Mouse (Mus musculus): ENCODE data around the gene Gpr68.

DNA sequence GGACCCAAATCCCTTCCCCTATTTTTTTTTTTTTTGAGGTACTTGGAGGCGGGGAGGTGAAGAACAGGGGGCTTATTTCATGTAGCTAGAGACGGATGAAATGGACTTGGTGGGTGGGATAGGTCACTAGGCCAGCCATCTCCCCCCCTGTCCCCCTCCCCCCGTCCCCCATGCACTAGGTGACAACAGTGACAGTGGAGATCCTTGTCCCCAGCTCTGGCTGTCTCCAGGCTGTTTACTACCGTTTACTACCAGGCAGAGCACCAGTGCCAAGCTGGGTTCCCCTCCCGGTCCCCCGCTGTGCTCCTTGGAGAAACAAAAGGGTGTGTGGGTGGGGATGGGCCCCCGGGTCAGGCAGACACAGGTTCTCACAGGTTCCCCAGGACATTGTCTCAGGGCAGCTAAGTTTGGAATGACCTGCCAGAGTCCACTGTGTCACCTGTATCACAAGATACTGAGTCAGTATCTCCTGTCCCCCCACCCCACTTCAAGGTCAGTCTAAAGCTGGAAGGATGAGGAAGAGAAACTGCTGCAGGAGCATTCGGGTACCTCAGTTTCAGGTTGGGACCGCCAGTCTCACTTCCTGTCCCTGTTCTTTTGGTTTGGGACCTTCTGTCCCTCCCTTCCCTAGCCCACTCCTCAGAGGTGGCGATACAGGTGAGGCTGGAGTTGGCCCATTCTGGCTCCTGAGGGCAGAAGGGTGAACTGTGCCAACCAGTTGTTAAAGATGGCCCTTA, 468 bp upstream of the Gpr68 start:
- no peak for TF ChIP-seq RCOR1 (IDR thresholded peaks at IDR 0.05; ENCODE audit: low read depth, low read length)
- TF ChIP-seq CTCF (IDR thresholded peaks at IDR 0.05 in 2 of 3, conservative IDR thresholded peaks at IDR 0.05 in 1 of 3; ENCODE audit: control insufficient read depth in 1 of 3, insufficient read depth in 1 of 3, low read depth in 2 of 3, low read length in 3 of 3, poor library complexity in 1 of 3, severe bottlenecking in 1 of 3), result no peak
- TF ChIP-seq MEF2A (IDR thresholded peaks at IDR 0.05; ENCODE audit: extremely low read depth, insufficient replicate concordance, low read depth, low read length, poor library complexity, severe bottlenecking), result no peak
- no peak for TF ChIP-seq ZNF384 (IDR thresholded peaks at IDR 0.05; ENCODE audit: low read depth, low read length)
- no peak for TF ChIP-seq SIN3A (IDR thresholded peaks at IDR 0.05; ENCODE audit: low read length)
- TF ChIP-seq POLR2AphosphoS2 (IDR thresholded peaks at IDR 0.05; ENCODE audit: low read length), result no peak
- no peak for TF ChIP-seq E2F4 (IDR thresholded peaks at IDR 0.05; ENCODE audit: borderline replicate concordance, low read depth, low read length)

All from MEL (cell line).